Mouse (Mus musculus) limb, embryonic 12.5 days (tissue): ENCODE results near the gene Plcb4. TPM values are rescaled to one million over a fixed set of nuclear protein-coding genes. Genes with fewer than 3 reads are reported as not detected.

ENCODE experiments used
- ATAC-seq: fragments of 200-750 bp; cut with Nextera tagmentation; 2 replicates; pipeline ENCODE4 v1.8.0; 2017; ENCODE audit warnings: low read depth, moderate TSS enrichment; ENCODE audit not compliant: insufficient number of reproducible peaks, insufficient read depth, low FRiP score, low TSS enrichment
- H3K27ac ChIP-seq: fragments of 300-500 bp; sonication (generic); 2 replicates; pipeline ENCODE4 v1.5.1; 2016; ENCODE audit warnings: mild to moderate bottlenecking, moderate library complexity
- H3K27me3 ChIP-seq: fragments of 300-500 bp; sonication (generic); 2 replicates; pipeline ENCODE4 v1.6.1; 2016; ENCODE audit warnings: mild to moderate bottlenecking, moderate library complexity
- H3K36me3 ChIP-seq: fragments of 300-500 bp; sonication (generic); 2 replicates; pipeline ENCODE4 v1.6.1; 2016; ENCODE audit warnings: mild to moderate bottlenecking, moderate library complexity
- H3K4me1 ChIP-seq: fragments of 300-500 bp; sonication (generic); replicated peaks from 2 replicates; pipeline ENCODE4 v1.6.1; 2016
- H3K4me2 ChIP-seq: fragments of 300-500 bp; sonication (generic); 2 replicates; pipeline ENCODE4 v1.6.1; 2016; ENCODE audit warnings: mild to moderate bottlenecking, moderate library complexity
- H3K4me3 ChIP-seq: fragments of 300-500 bp; sonication (generic); replicated peaks from 2 replicates; pipeline ENCODE4 v1.5.1; 2016; ENCODE audit warnings: mild to moderate bottlenecking
- H3K9ac ChIP-seq: fragments of 300-500 bp; sonication (generic); replicated peaks from 2 replicates; pipeline ENCODE4 v1.6.1; 2016; ENCODE audit warnings: mild to moderate bottlenecking, moderate library complexity
- H3K9me3 ChIP-seq: fragments of 300-500 bp; sonication (generic); 2 replicates; pipeline ENCODE4 v1.6.1; 2016; ENCODE audit warnings: mild to moderate bottlenecking, moderate library complexity
- WGBS: fragments of 180-500 bp; shearing (Covaris S2); methylation state at CpG from one replicate; pipeline ENCODE4 v1.1.7; 2016; 5-methylcytosine and 5-hydroxymethylcytosine counted together
- polyA plus RNA-seq: library from polyadenylated mRNA; unstranded; fragments of >200 nt; fragmentation: Nextera tagmentation; extraction: Ambion mirVana; gene quantifications from 2 replicates; pipeline ENCODE4 v1.2.1, GENCODE M21; 2016

Plcb4 gene
- polyA plus RNA-seq, 1 experiment from 2014 or later = 19.7 TPM

- no peaks in the 10 kb centered on the region for H3K9me3 ChIP-seq
- no peak overlapping the region for H3K4me3 ChIP-seq
- WGBS = 86% methylated on average over 4 of the region's 4 CpGs
- no peak overlapping the region for H3K27ac ChIP-seq
- no peak overlapping the region for H3K9ac ChIP-seq
- H3K4me2 ChIP-seq = no peak overlapping the region
- no peak for ATAC-seq
- H3K4me1 ChIP-seq = no peaks in the 10 kb centered on the region
- H3K27me3 ChIP-seq = no peaks in the 10 kb centered on the region
- H3K36me3 ChIP-seq = no peaks in the 10 kb centered on the region
These were observed 10.8 kb upstream of the Plcb4 start for GRCm38 (mm10) chr2:135647985-135648384.

- no peak overlapping the region for H3K4me2 ChIP-seq
- H3K36me3 ChIP-seq = no peaks in the 10 kb centered on the region
- no peaks in the 10 kb centered on the region for H3K9me3 ChIP-seq
- H3K27me3 ChIP-seq = no peaks in the 10 kb centered on the region
- WGBS = 93% methylated on average over 3 of the region's 3 CpGs
- no peaks in the 10 kb centered on the region for H3K4me1 ChIP-seq
- H3K9ac ChIP-seq = no peak overlapping the region
- H3K27ac ChIP-seq = no peak overlapping the region
- ATAC-seq = no peak
- H3K4me3 ChIP-seq = no peak overlapping the region
These were observed 7.9 kb upstream of the Plcb4 start for GRCm38 (mm10) chr2:135650885-135651284.

GRCm38 (mm10) chr2:135652040-135652439 is 6.8 kb upstream of the Plcb4 start:
- no peak for ATAC-seq
- 86% methylated on average over 6 of the region's 6 CpGs for WGBS
- H3K4me1 ChIP-seq = no peaks in the 10 kb centered on the region

GRCm38 (mm10) chr2:135652451-135652850 is 6.4 kb upstream of the Plcb4 start:
- 88% methylated on average over 4 of the region's 4 CpGs for WGBS
- H3K4me3 ChIP-seq = no peak overlapping the region
- H3K4me1 ChIP-seq = no peaks in the 10 kb centered on the region
- no peaks in the 10 kb centered on the region for H3K27me3 ChIP-seq
- no peak overlapping the region for H3K4me2 ChIP-seq
- H3K9me3 ChIP-seq = no peaks in the 10 kb centered on the region
- no peak for ATAC-seq
- no peak overlapping the region for H3K9ac ChIP-seq
- no peaks in the 10 kb centered on the region for H3K36me3 ChIP-seq
- H3K27ac ChIP-seq = no peak overlapping the region

More at GRCm38 (mm10) chr2:135652040-135652439, 6.8 kb upstream of the Plcb4 start:
- Histone ChIP-seq H3K4me2 (no peak overlapping the region), H3K27ac (no peak overlapping the region), H3K27me3 (no peaks in the 10 kb centered on the region), H3K9ac (no peak overlapping the region), H3K4me3 (no peak overlapping the region), H3K36me3 (no peaks in the 10 kb centered on the region), H3K9me3 (no peaks in the 10 kb centered on the region)

- ATAC-seq = no peak
- H3K9me3 ChIP-seq = no peaks in the 10 kb centered on the region
- H3K4me1 ChIP-seq = peaks cover 9% of the 10 kb centered on the region; the same call in 1 of the 2 replicates
- no peaks in the 10 kb centered on the region for H3K27me3 ChIP-seq
- no peak overlapping the region for H3K9ac ChIP-seq
- H3K4me3 ChIP-seq = no peak overlapping the region
- H3K27ac ChIP-seq = no peak overlapping the region
- no peaks in the 10 kb centered on the region for H3K36me3 ChIP-seq
- no peak overlapping the region for H3K4me2 ChIP-seq
- 87% methylated on average over 1 of the region's 1 CpGs for WGBS
These were observed 2.9 kb upstream of the Plcb4 start for GRCm38 (mm10) chr2:135655948-135656347.

GRCm38 (mm10) chr2:135656586-135656985 is 2.2 kb upstream of the Plcb4 start:
- Histone ChIP-seq H3K9ac (no peak overlapping the region), H3K4me3 (no peak overlapping the region), H3K4me2 (no peak overlapping the region), H3K27me3 (no peaks in the 10 kb centered on the region), H3K9me3 (no peaks in the 10 kb centered on the region), H3K27ac (no peak overlapping the region), H3K4me1 (peaks cover 9% of the 10 kb centered on the region; the same call in 1 of the 2 replicates), H3K36me3 (no peaks in the 10 kb centered on the region)
- 75% methylated on average over 6 of the region's 6 CpGs for WGBS
- no peak for ATAC-seq

- Histone ChIP-seq H3K9ac (peak overlapping the region; percentile 94), H3K9me3 (no peaks in the 10 kb centered on the region), H3K36me3 (0 out of 2 replicates have a peak, but pooled peaks cover 3% of the 10 kb centered on the region), H3K4me1 (peaks cover 9% of the 10 kb centered on the region; the same call in 1 of the 2 replicates), H3K27ac (peak overlapping the region; percentile 97), H3K4me2 (peak overlapping the region; percentile 78), H3K27me3 (no peaks in the 10 kb centered on the region), H3K4me3 (peak overlapping the region; percentile 84)
- peak; percentile 61 for ATAC-seq
- under 1% methylated on average over 49 of the region's 97 CpGs for WGBS
These were observed 775 bp downstream of the Plcb4 start for GRCm38 (mm10) chr2:135659391-135660180.

- no peak overlapping the region for H3K9ac ChIP-seq
- H3K9me3 ChIP-seq = no peaks in the 10 kb centered on the region
- no peak for ATAC-seq
- no peak overlapping the region for H3K4me2 ChIP-seq
- no peaks in the 10 kb centered on the region for H3K27me3 ChIP-seq
- 50% methylated on average over 4 of the region's 4 CpGs for WGBS
- H3K4me3 ChIP-seq = no peak overlapping the region
- H3K36me3 ChIP-seq = 0 out of 2 replicates have a peak, but pooled peaks cover 3% of the 10 kb centered on the region
- H3K4me1 ChIP-seq = peaks cover 9% of the 10 kb centered on the region; the same call in 1 of the 2 replicates
- no peak overlapping the region for H3K27ac ChIP-seq
These were observed 2.0 kb downstream of the Plcb4 start for GRCm38 (mm10) chr2:135660816-135661215.

GRCm38 (mm10) chr2:135663785-135664184 is 5.0 kb downstream of the Plcb4 start:
- 0 out of 2 replicates have a peak, but pooled peaks cover 3% of the 10 kb centered on the region for H3K36me3 ChIP-seq
- H3K9me3 ChIP-seq = no peaks in the 10 kb centered on the region
- H3K4me2 ChIP-seq = no peak overlapping the region
- H3K4me3 ChIP-seq = no peak overlapping the region
- H3K4me1 ChIP-seq = no peaks in the 10 kb centered on the region
- 92% methylated on average over 1 of the region's 1 CpGs for WGBS
- H3K27me3 ChIP-seq = no peaks in the 10 kb centered on the region
- H3K27ac ChIP-seq = no peak overlapping the region
- no peak overlapping the region for H3K9ac ChIP-seq
- no peak for ATAC-seq

- WGBS = 90% methylated on average over 2 of the region's 2 CpGs
- no peak overlapping the region for H3K4me2 ChIP-seq
- H3K4me3 ChIP-seq = no peak overlapping the region
- 0 out of 2 replicates have a peak, but pooled peaks cover 3% of the 10 kb centered on the region for H3K36me3 ChIP-seq
- H3K9me3 ChIP-seq = no peaks in the 10 kb centered on the region
- no peak overlapping the region for H3K9ac ChIP-seq
- no peak overlapping the region for H3K27ac ChIP-seq
- no peaks in the 10 kb centered on the region for H3K27me3 ChIP-seq
- H3K4me1 ChIP-seq = no peaks in the 10 kb centered on the region
- ATAC-seq = no peak
These were observed 8.7 kb downstream of the Plcb4 start for GRCm38 (mm10) chr2:135667496-135667895.

GRCm38 (mm10) chr2:135672459-135673104 is 13.8 kb downstream of the Plcb4 start:
- Histone ChIP-seq H3K4me1 (no peaks in the 10 kb centered on the region), H3K27ac (no peak overlapping the region), H3K4me2 (no peak overlapping the region), H3K9ac (no peak overlapping the region), H3K36me3 (no peaks in the 10 kb centered on the region), H3K4me3 (no peak overlapping the region), H3K27me3 (no peaks in the 10 kb centered on the region), H3K9me3 (no peaks in the 10 kb centered on the region)
- no peak for ATAC-seq
- 76% methylated on average over 10 of the region's 10 CpGs for WGBS
